Mouse (Mus musculus): ENCODE results near the gene Filip1. TPM values are rescaled to one million over a fixed set of nuclear protein-coding genes. Genes with fewer than 3 reads are reported as not detected.

Gene Filip1
- polyA plus RNA-seq, 1 experiment from 2014 or later, result 5.3 TPM

- Histone ChIP-seq H3K9me3 (ENCODE audit: control insufficient read depth) (no peaks in the 10 kb centered on the region), H3K36me3 (ENCODE audit: control insufficient read depth, insufficient read depth) (no peaks in the 10 kb centered on the region), H3K27me3 (replicated peaks; ENCODE audit: control insufficient read depth, insufficient read depth, low read length) (no peaks in the 10 kb centered on the region), H3K9ac (ENCODE audit: low read depth, low read length) (no peak overlapping the region), H3K4me3 (ENCODE audit: low read depth, low read length) (no peak overlapping the region), H3K4me1 (replicated peaks; ENCODE audit: control insufficient read depth, insufficient read depth, low read length) (no peaks in the 10 kb centered on the region), H3K27ac (ENCODE audit: low read depth, low read length) (no peak overlapping the region), H3K4me2 (replicated peaks; ENCODE audit: low read depth) (no peak overlapping the region)
- ATAC-seq, result no peak
- 63% methylated on average over 3 of the region's 3 CpGs for WGBS
- TF ChIP-seq CTCF (IDR thresholded peaks at IDR 0.05; ENCODE audit: low read depth), result no peak
These were observed 54.3 kb downstream of the Filip1 start for GRCm38 (mm10) chr9:79958395-79958794.

DNA sequence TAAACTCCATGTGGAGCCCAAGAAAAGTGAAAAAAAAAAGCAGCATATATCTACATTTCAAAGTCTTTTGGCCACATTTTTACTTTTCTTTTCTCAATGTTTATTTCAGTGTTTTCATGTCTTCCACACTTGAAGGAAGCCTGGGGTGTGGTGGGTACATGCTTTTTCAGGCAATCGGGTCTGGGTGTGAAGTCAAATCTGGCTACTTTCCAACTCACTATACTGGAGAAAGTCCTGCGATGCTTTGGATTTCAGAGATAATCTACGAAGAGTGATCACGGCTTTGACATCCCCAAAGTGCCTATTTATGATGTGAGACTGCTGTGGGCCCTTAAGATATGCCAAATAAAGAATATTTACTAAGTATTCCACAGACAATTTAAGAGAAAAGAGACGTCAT is 57.7 kb downstream of the Filip1 start:
- H3K9ac ChIP-seq (ENCODE audit: low read depth, low read length), result no peak overlapping the region
- WGBS, result 60% methylated on average over 5 of the region's 5 CpGs
- no peaks in the 10 kb centered on the region for H3K9me3 ChIP-seq (ENCODE audit: control insufficient read depth)
- H3K4me1 ChIP-seq (replicated peaks; ENCODE audit: control insufficient read depth, insufficient read depth, low read length), result no peaks in the 10 kb centered on the region
- TF ChIP-seq CTCF (IDR thresholded peaks at IDR 0.05; ENCODE audit: low read depth), result no peak
- H3K27me3 ChIP-seq (replicated peaks; ENCODE audit: control insufficient read depth, insufficient read depth, low read length), result no peaks in the 10 kb centered on the region
- H3K4me2 ChIP-seq (replicated peaks; ENCODE audit: low read depth), result no peak overlapping the region
- no peak for ATAC-seq
- no peak overlapping the region for H3K27ac ChIP-seq (ENCODE audit: low read depth, low read length)
- H3K4me3 ChIP-seq (ENCODE audit: low read depth, low read length), result no peak overlapping the region
- H3K36me3 ChIP-seq (ENCODE audit: control insufficient read depth, insufficient read depth), result no peaks in the 10 kb centered on the region

DNA sequence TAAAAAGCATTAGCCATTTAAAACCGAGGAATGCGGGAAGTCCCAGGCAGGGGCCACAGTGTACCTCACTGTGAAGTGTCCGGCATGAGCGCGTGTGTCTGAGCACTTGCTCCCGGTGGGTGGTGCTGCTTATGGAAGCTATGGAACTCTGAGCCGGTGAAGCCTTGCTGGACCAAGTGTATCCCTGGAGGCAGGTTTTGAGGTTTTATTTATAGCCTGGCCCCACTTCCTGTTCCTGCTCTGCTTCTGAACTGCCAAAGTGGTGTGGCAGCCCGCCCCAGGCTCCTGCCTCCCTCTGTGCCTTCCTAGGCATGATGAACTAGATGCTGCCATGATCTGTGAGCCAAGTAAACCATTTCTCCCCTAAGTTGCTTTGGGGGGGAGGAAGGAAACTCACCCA is 60.7 kb downstream of the Filip1 start:
- Histone ChIP-seq H3K4me3 (ENCODE audit: low read depth, low read length) (no peak overlapping the region), H3K9me3 (ENCODE audit: control insufficient read depth) (no peaks in the 10 kb centered on the region), H3K4me2 (replicated peaks; ENCODE audit: low read depth) (no peak overlapping the region), H3K36me3 (ENCODE audit: control insufficient read depth, insufficient read depth) (no peaks in the 10 kb centered on the region), H3K4me1 (replicated peaks; ENCODE audit: control insufficient read depth, insufficient read depth, low read length) (no peaks in the 10 kb centered on the region), H3K9ac (ENCODE audit: low read depth, low read length) (no peak overlapping the region), H3K27ac (ENCODE audit: low read depth, low read length) (no peak overlapping the region), H3K27me3 (replicated peaks; ENCODE audit: control insufficient read depth, insufficient read depth, low read length) (no peaks in the 10 kb centered on the region)
- no peak for TF ChIP-seq CTCF (IDR thresholded peaks at IDR 0.05; ENCODE audit: low read depth)
- ATAC-seq, result no peak
- WGBS, result 71% methylated on average over 8 of the region's 8 CpGs

DNA sequence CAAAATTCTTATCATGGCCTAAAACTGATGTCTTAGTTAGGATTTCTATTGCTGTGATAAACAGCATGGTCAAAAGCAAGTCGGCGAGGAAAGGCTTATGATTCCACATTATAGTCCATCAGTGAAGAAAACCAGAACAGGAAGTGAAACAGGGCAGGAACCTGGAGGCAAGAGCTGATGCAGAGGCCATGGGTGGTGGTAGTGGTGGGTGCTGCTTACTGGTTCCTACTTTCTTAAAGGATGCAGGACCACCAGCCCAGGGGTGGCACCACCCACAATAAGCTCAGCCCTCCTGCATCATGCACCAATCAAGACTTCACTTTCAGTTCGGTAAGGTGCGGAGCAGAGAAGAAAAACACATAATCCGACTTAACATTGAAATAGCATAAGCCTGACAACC is 61.3 kb downstream of the Filip1 start:
- no peak overlapping the region for H3K27ac ChIP-seq (ENCODE audit: low read depth, low read length)
- no peak overlapping the region for H3K4me2 ChIP-seq (replicated peaks; ENCODE audit: low read depth)
- no peaks in the 10 kb centered on the region for H3K36me3 ChIP-seq (ENCODE audit: control insufficient read depth, insufficient read depth)
- H3K9ac ChIP-seq (ENCODE audit: low read depth, low read length), result no peak overlapping the region
- H3K27me3 ChIP-seq (replicated peaks; ENCODE audit: control insufficient read depth, insufficient read depth, low read length), result no peaks in the 10 kb centered on the region
- no peak for TF ChIP-seq CTCF (IDR thresholded peaks at IDR 0.05; ENCODE audit: low read depth)
- no peak for ATAC-seq
- WGBS, result 81% methylated on average over 5 of the region's 5 CpGs
- H3K4me1 ChIP-seq (replicated peaks; ENCODE audit: control insufficient read depth, insufficient read depth, low read length), result no peaks in the 10 kb centered on the region
- no peaks in the 10 kb centered on the region for H3K9me3 ChIP-seq (ENCODE audit: control insufficient read depth)
- H3K4me3 ChIP-seq (ENCODE audit: low read depth, low read length), result no peak overlapping the region

- no peak overlapping the region for H3K4me2 ChIP-seq (replicated peaks; ENCODE audit: low read depth)
- WGBS, result 89% methylated on average over 5 of the region's 5 CpGs
- H3K4me3 ChIP-seq (ENCODE audit: low read depth, low read length), result no peak overlapping the region
- no peaks in the 10 kb centered on the region for H3K9me3 ChIP-seq (ENCODE audit: control insufficient read depth)
- H3K9ac ChIP-seq (ENCODE audit: low read depth, low read length), result no peak overlapping the region
- TF ChIP-seq CTCF (IDR thresholded peaks at IDR 0.05; ENCODE audit: low read depth), result no peak
- no peaks in the 10 kb centered on the region for H3K4me1 ChIP-seq (replicated peaks; ENCODE audit: control insufficient read depth, insufficient read depth, low read length)
- ATAC-seq, result no peak
- H3K27me3 ChIP-seq (replicated peaks; ENCODE audit: control insufficient read depth, insufficient read depth, low read length), result no peaks in the 10 kb centered on the region
- H3K36me3 ChIP-seq (ENCODE audit: control insufficient read depth, insufficient read depth), result no peaks in the 10 kb centered on the region
- no peak overlapping the region for H3K27ac ChIP-seq (ENCODE audit: low read depth, low read length)
These were observed 62.0 kb downstream of the Filip1 start for GRCm38 (mm10) chr9:79950666-79951065.

DNA sequence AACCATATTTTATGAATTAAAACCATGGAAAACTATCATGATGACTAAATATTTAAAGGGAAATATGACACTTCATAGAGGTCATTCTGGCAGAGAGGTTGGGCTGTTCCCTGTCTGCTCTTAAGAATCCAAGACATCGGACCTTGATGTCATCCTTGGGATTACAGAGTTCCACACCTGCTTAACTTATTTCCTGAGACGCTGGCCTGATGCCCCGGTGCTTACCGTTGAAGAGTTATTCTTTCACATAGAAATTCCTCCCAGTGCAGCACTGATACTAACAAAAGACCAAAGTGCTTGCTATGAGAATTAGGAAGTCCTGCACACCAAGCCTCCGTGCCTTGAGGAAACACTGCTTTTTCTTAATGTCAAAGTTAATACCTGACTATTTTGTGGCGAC is 62.6 kb downstream of the Filip1 start:
- H3K4me1 ChIP-seq (replicated peaks; ENCODE audit: control insufficient read depth, insufficient read depth, low read length), result no peaks in the 10 kb centered on the region
- H3K9ac ChIP-seq (ENCODE audit: low read depth, low read length), result no peak overlapping the region
- no peak for TF ChIP-seq CTCF (IDR thresholded peaks at IDR 0.05; ENCODE audit: low read depth)
- no peak overlapping the region for H3K27ac ChIP-seq (ENCODE audit: low read depth, low read length)
- H3K27me3 ChIP-seq (replicated peaks; ENCODE audit: control insufficient read depth, insufficient read depth, low read length), result no peaks in the 10 kb centered on the region
- 64% methylated on average over 6 of the region's 6 CpGs for WGBS
- ATAC-seq, result no peak
- H3K4me2 ChIP-seq (replicated peaks; ENCODE audit: low read depth), result no peak overlapping the region
- H3K9me3 ChIP-seq (ENCODE audit: control insufficient read depth), result no peaks in the 10 kb centered on the region
- no peaks in the 10 kb centered on the region for H3K36me3 ChIP-seq (ENCODE audit: control insufficient read depth, insufficient read depth)
- no peak overlapping the region for H3K4me3 ChIP-seq (ENCODE audit: low read depth, low read length)

- no peaks in the 10 kb centered on the region for H3K36me3 ChIP-seq (ENCODE audit: control insufficient read depth, insufficient read depth)
- ATAC-seq, result no peak
- no peaks in the 10 kb centered on the region for H3K9me3 ChIP-seq (ENCODE audit: control insufficient read depth)
- no peaks in the 10 kb centered on the region for H3K27me3 ChIP-seq (replicated peaks; ENCODE audit: control insufficient read depth, insufficient read depth, low read length)
- WGBS, result 54% methylated on average over 2 of the region's 2 CpGs
- no peak overlapping the region for H3K4me2 ChIP-seq (replicated peaks; ENCODE audit: low read depth)
- H3K27ac ChIP-seq (ENCODE audit: low read depth, low read length), result no peak overlapping the region
- H3K9ac ChIP-seq (ENCODE audit: low read depth, low read length), result no peak overlapping the region
- TF ChIP-seq CTCF (IDR thresholded peaks at IDR 0.05; ENCODE audit: low read depth), result no peak
- no peaks in the 10 kb centered on the region for H3K4me1 ChIP-seq (replicated peaks; ENCODE audit: control insufficient read depth, insufficient read depth, low read length)
- H3K4me3 ChIP-seq (ENCODE audit: low read depth, low read length), result no peak overlapping the region
These were observed 64.3 kb downstream of the Filip1 start for GRCm38 (mm10) chr9:79948376-79948775.

All from intestine, postnatal 0 days (tissue).